Mouse (Mus musculus) 416B (cell line): ENCODE data around the gene Zg16.

Source experiments
- DNase-seq: peaks from one replicate; pipeline ENCODE4 v3.0.0; 2011; ENCODE audit warnings: low read depth

Gene Zg16

DNA sequence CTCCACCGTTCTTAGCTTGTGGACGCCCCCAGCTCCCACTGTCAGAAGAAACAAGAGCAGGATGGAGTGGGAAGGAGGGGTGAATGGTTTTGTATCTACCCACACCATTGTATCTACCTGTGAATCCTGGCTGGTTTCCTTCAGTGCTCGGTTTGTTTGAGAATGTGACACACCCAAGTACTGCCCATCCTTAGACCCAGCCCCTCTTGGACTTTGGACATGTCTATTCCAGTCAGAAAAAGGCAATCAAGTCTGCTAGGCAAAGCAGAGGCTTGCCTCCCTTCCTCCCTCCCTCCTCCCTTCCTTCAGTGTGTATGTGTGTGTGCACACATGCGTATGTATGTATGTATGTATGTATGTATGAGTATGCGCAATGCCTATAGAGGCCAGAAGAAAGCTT lies 83.5 kb downstream of the Zg16 start:
- no peak for DNase-seq
